Mouse (Mus musculus): ENCODE measurements around the gene Gm37240. TPM values are rescaled to one million over a fixed set of nuclear protein-coding genes. Genes with fewer than 3 reads are reported as not detected.

Gm37240 gene
- total RNA-seq, 2 experiments from 2014 or later: not detected

- ATAC-seq (replicated peaks; ENCODE audit: low FRiP score, poor library complexity, severe bottlenecking): no peak
These were observed 1409.8 kb downstream of the Gm37240 start for GRCm38 (mm10) chr3:84477498-84477897.

GRCm38 (mm10) chr3:84474981-84475775 is 1412.1 kb downstream of the Gm37240 start:
- no peak for ATAC-seq (replicated peaks; ENCODE audit: low FRiP score, poor library complexity, severe bottlenecking)

GRCm38 (mm10) chr3:84474398-84474797 is 1412.9 kb downstream of the Gm37240 start:
- ATAC-seq (replicated peaks; ENCODE audit: low FRiP score, poor library complexity, severe bottlenecking): no peak

GRCm38 (mm10) chr3:84472955-84473354 is 1414.4 kb downstream of the Gm37240 start:
- no peak for ATAC-seq (replicated peaks; ENCODE audit: low FRiP score, poor library complexity, severe bottlenecking)

- no peak for ATAC-seq (replicated peaks; ENCODE audit: low FRiP score, poor library complexity, severe bottlenecking)
These were observed 1414.8 kb downstream of the Gm37240 start for GRCm38 (mm10) chr3:84472527-84472926.

- ATAC-seq (replicated peaks; ENCODE audit: low FRiP score, poor library complexity, severe bottlenecking): peak; percentile 74
These were observed 1416.2 kb downstream of the Gm37240 start for GRCm38 (mm10) chr3:84471146-84471545.

- ATAC-seq (replicated peaks; ENCODE audit: low FRiP score, poor library complexity, severe bottlenecking): no peak
These were observed 1419.2 kb downstream of the Gm37240 start for GRCm38 (mm10) chr3:84468111-84468453.

GRCm38 (mm10) chr3:84467419-84468110 is 1419.8 kb downstream of the Gm37240 start:
- ATAC-seq (replicated peaks; ENCODE audit: low FRiP score, poor library complexity, severe bottlenecking): no peak

GRCm38 (mm10) chr3:84465822-84466500 is 1421.4 kb downstream of the Gm37240 start:
- ATAC-seq (replicated peaks; ENCODE audit: low FRiP score, poor library complexity, severe bottlenecking): no peak

- ATAC-seq (replicated peaks; ENCODE audit: low FRiP score, poor library complexity, severe bottlenecking): peak; percentile 58
These were observed 1425.6 kb downstream of the Gm37240 start for GRCm38 (mm10) chr3:84461687-84462086.

GRCm38 (mm10) chr3:84460952-84461351 is 1426.4 kb downstream of the Gm37240 start:
- ATAC-seq (replicated peaks; ENCODE audit: low FRiP score, poor library complexity, severe bottlenecking): peak; percentile 80

- no peak for ATAC-seq (replicated peaks; ENCODE audit: low FRiP score, poor library complexity, severe bottlenecking)
These were observed 1426.8 kb downstream of the Gm37240 start for GRCm38 (mm10) chr3:84460499-84460898.

GRCm38 (mm10) chr3:84455733-84456417 is 1431.4 kb downstream of the Gm37240 start:
- ATAC-seq (replicated peaks; ENCODE audit: low FRiP score, poor library complexity, severe bottlenecking): peak; percentile 78

GRCm38 (mm10) chr3:84450651-84451050 is 1436.7 kb downstream of the Gm37240 start:
- peak; percentile 48 for ATAC-seq (replicated peaks; ENCODE audit: low FRiP score, poor library complexity, severe bottlenecking)

- no peak for ATAC-seq (replicated peaks; ENCODE audit: low FRiP score, poor library complexity, severe bottlenecking)
These were observed 1438.3 kb downstream of the Gm37240 start for GRCm38 (mm10) chr3:84449015-84449414.

GRCm38 (mm10) chr3:84447803-84448202 is 1439.5 kb downstream of the Gm37240 start:
- no peak for ATAC-seq (replicated peaks; ENCODE audit: low FRiP score, poor library complexity, severe bottlenecking)

Measured in erythroblast, adult 5-6 weeks (primary cell).